Mouse (Mus musculus) urinary bladder, postnatal 10 days (tissue): ENCODE data around the gene Efl1.
"Not testable (repeated sequence)": the region's sequence is repeated elsewhere in the genome, so short reads cannot be mapped to it uniquely, and the experiment has no call there.

Source experiments
- DNase-seq: peaks from one replicate; pipeline ENCODE4 v3.0.0; 2022; ENCODE audit warnings: low spot score

The Efl1 gene

GRCm38 (mm10) chr7:82719740-82720139, 71.3 kb downstream of the Efl1 start:
- DNase-seq, result no peak

GRCm38 (mm10) chr7:82720501-82720900, 72.1 kb downstream of the Efl1 start:
- no peak for DNase-seq

GRCm38 (mm10) chr7:82720906-82721305, 72.5 kb downstream of the Efl1 start:
- no peak for DNase-seq

- no peak for DNase-seq
These were observed 74.2 kb downstream of the Efl1 start for GRCm38 (mm10) chr7:82722486-82723123.

- no peak for DNase-seq
These were observed 74.9 kb downstream of the Efl1 start for GRCm38 (mm10) chr7:82723151-82723871.

- DNase-seq, result no peak
These were observed 76.1 kb downstream of the Efl1 start for GRCm38 (mm10) chr7:82724491-82724890.

- no peak for DNase-seq
These were observed 76.7 kb downstream of the Efl1 start for GRCm38 (mm10) chr7:82725006-82725636.

- no peak for DNase-seq
These were observed 77.5 kb downstream of the Efl1 start for GRCm38 (mm10) chr7:82725741-82726450.

- DNase-seq, result no peak
These were observed 78.7 kb downstream of the Efl1 start for GRCm38 (mm10) chr7:82727066-82727465.

GRCm38 (mm10) chr7:82729009-82729408, 80.6 kb downstream of the Efl1 start:
- not testable (repeated sequence) for DNase-seq

- no peak for DNase-seq
These were observed 84.7 kb downstream of the Efl1 start for GRCm38 (mm10) chr7:82733118-82733517.

GRCm38 (mm10) chr7:82733995-82734394, 85.6 kb downstream of the Efl1 start:
- no peak for DNase-seq

GRCm38 (mm10) chr7:82734748-82735600, 86.6 kb downstream of the Efl1 start:
- no peak for DNase-seq

GRCm38 (mm10) chr7:82743116-82743765, 94.8 kb downstream of the Efl1 start:
- no peak for DNase-seq

GRCm38 (mm10) chr7:82744167-82744715, 95.8 kb downstream of the Efl1 start:
- no peak for DNase-seq

- DNase-seq, result no peak
These were observed 100.4 kb downstream of the Efl1 start for GRCm38 (mm10) chr7:82748812-82749211.

- DNase-seq, result no peak
These were observed 100.8 kb downstream of the Efl1 start for GRCm38 (mm10) chr7:82749239-82749638.

- DNase-seq, result no peak
These were observed 104.0 kb downstream of the Efl1 start for GRCm38 (mm10) chr7:82752171-82753085.

GRCm38 (mm10) chr7:82755602-82756155, 107.3 kb downstream of the Efl1 start:
- DNase-seq, result no peak
